Mouse (Mus musculus): Measurements from ENCODE around the gene Agtrap. TPM values are rescaled to one million over a fixed set of nuclear protein-coding genes. Genes with fewer than 3 reads are reported as not detected.
"Not testable (repeated sequence)": the region's sequence is repeated elsewhere in the genome, so short reads cannot be mapped to it uniquely, and the experiment has no call there.

The Agtrap gene
- polyA plus RNA-seq, 1 experiment: 119 TPM

- Histone ChIP-seq H3K4me3 (ENCODE audit: insufficient read depth, low read depth, low read length) (no peak overlapping the region), H3K27ac (ENCODE audit: insufficient read depth, low read depth, low read length) (no peak overlapping the region), H3K4me1 (ENCODE audit: control insufficient read depth, insufficient read depth, low read length) (peaks cover 4% of the 10 kb centered on the region), H3K36me3 (ENCODE audit: control insufficient read depth, insufficient read depth, low read length) (no peaks in the 10 kb centered on the region), H3K27me3 (replicated peaks; ENCODE audit: control insufficient read depth, insufficient read depth, low read length) (no peaks in the 10 kb centered on the region)
- no peak for TF ChIP-seq POLR2A (IDR thresholded peaks at IDR 0.05; ENCODE audit: low read depth, low read length)
- no peak for TF ChIP-seq CTCF (conservative IDR thresholded peaks at IDR 0.05; ENCODE audit: insufficient read depth, insufficient read length, low read depth, low read length)
- WGBS: 83% methylated on average over 13 of the region's 13 CpGs
- DNase-seq: no peak
Observed at GRCm38 (mm10) chr4:148051046-148051776, 36.6 kb downstream of the Agtrap start.

GRCm38 (mm10) chr4:148050396-148050914, 37.4 kb downstream of the Agtrap start:
- not testable (repeated sequence) for H3K4me1 ChIP-seq (ENCODE audit: control insufficient read depth, insufficient read depth, low read length); H3K27me3 ChIP-seq (replicated peaks; ENCODE audit: control insufficient read depth, insufficient read depth, low read length); H3K27ac ChIP-seq (ENCODE audit: insufficient read depth, low read depth, low read length); H3K4me3 ChIP-seq (ENCODE audit: insufficient read depth, low read depth, low read length); H3K36me3 ChIP-seq (ENCODE audit: control insufficient read depth, insufficient read depth, low read length)
- peak; percentile 62 for DNase-seq
- WGBS: 70% methylated on average over 3 of the region's 3 CpGs

GRCm38 (mm10) chr4:148046450-148047031, 41.3 kb downstream of the Agtrap start:
- DNase-seq: peak; percentile 54
- 40% methylated on average over 4 of the region's 4 CpGs for WGBS
- no peak for TF ChIP-seq POLR2A (IDR thresholded peaks at IDR 0.05; ENCODE audit: low read depth, low read length)
- no peak for TF ChIP-seq CTCF (conservative IDR thresholded peaks at IDR 0.05; ENCODE audit: insufficient read depth, insufficient read length, low read depth, low read length)
- H3K36me3 ChIP-seq (ENCODE audit: control insufficient read depth, insufficient read depth, low read length): no peaks in the 10 kb centered on the region; the same call in 1 of the 2 replicates
- no peaks in the 10 kb centered on the region for H3K27me3 ChIP-seq (replicated peaks; ENCODE audit: control insufficient read depth, insufficient read depth, low read length)
- no peak overlapping the region for H3K4me3 ChIP-seq (ENCODE audit: insufficient read depth, low read depth, low read length)
- no peak overlapping the region for H3K27ac ChIP-seq (ENCODE audit: insufficient read depth, low read depth, low read length)
- no peaks in the 10 kb centered on the region; the same call in 1 of the 2 replicates for H3K4me1 ChIP-seq (ENCODE audit: control insufficient read depth, insufficient read depth, low read length)

GRCm38 (mm10) chr4:148044113-148044512, 43.7 kb downstream of the Agtrap start:
- TF ChIP-seq CTCF (conservative IDR thresholded peaks at IDR 0.05; ENCODE audit: insufficient read depth, insufficient read length, low read depth, low read length): no peak
- no peak for TF ChIP-seq POLR2A (IDR thresholded peaks at IDR 0.05; ENCODE audit: low read depth, low read length)
- H3K36me3 ChIP-seq (ENCODE audit: control insufficient read depth, insufficient read depth, low read length): no peaks in the 10 kb centered on the region; the same call in 1 of the 2 replicates
- H3K27ac ChIP-seq (ENCODE audit: insufficient read depth, low read depth, low read length): no peak overlapping the region
- H3K4me3 ChIP-seq (ENCODE audit: insufficient read depth, low read depth, low read length): no peak overlapping the region
- H3K27me3 ChIP-seq (replicated peaks; ENCODE audit: control insufficient read depth, insufficient read depth, low read length): no peaks in the 10 kb centered on the region
- peaks cover 11% of the 10 kb centered on the region for H3K4me1 ChIP-seq (ENCODE audit: control insufficient read depth, insufficient read depth, low read length)
- WGBS: 96% methylated on average over 2 of the region's 2 CpGs
- no peak for DNase-seq

- peaks cover 11% of the 10 kb centered on the region for H3K4me1 ChIP-seq (ENCODE audit: control insufficient read depth, insufficient read depth, low read length)
- not testable (repeated sequence) for H3K27me3 ChIP-seq (replicated peaks; ENCODE audit: control insufficient read depth, insufficient read depth, low read length); DNase-seq; H3K27ac ChIP-seq (ENCODE audit: insufficient read depth, low read depth, low read length); H3K36me3 ChIP-seq (ENCODE audit: control insufficient read depth, insufficient read depth, low read length); H3K4me3 ChIP-seq (ENCODE audit: insufficient read depth, low read depth, low read length)
- WGBS: 74% methylated on average over 7 of the region's 8 CpGs
Observed at GRCm38 (mm10) chr4:148043327-148043726, 44.5 kb downstream of the Agtrap start.

GRCm38 (mm10) chr4:148041611-148042191, 46.1 kb downstream of the Agtrap start:
- no peaks in the 10 kb centered on the region; the same call in 1 of the 2 replicates for H3K36me3 ChIP-seq (ENCODE audit: control insufficient read depth, insufficient read depth, low read length)
- peaks cover 15% of the 10 kb centered on the region for H3K4me1 ChIP-seq (ENCODE audit: control insufficient read depth, insufficient read depth, low read length)
- H3K4me3 ChIP-seq (ENCODE audit: insufficient read depth, low read depth, low read length): peak overlapping the region; percentile 56
- peak overlapping the region; percentile 66 for H3K27ac ChIP-seq (ENCODE audit: insufficient read depth, low read depth, low read length)
- 11% methylated on average over 16 of the region's 16 CpGs for WGBS
- H3K27me3 ChIP-seq (replicated peaks; ENCODE audit: control insufficient read depth, insufficient read depth, low read length): no peaks in the 10 kb centered on the region
- DNase-seq: peak; percentile 59
- TF ChIP-seq CTCF (conservative IDR thresholded peaks at IDR 0.05; ENCODE audit: insufficient read depth, insufficient read length, low read depth, low read length) (no peak), POLR2A (IDR thresholded peaks at IDR 0.05; ENCODE audit: low read depth, low read length) (no peak)

GRCm38 (mm10) chr4:148040933-148041610, 46.8 kb downstream of the Agtrap start:
- H3K36me3 ChIP-seq (ENCODE audit: control insufficient read depth, insufficient read depth, low read length): no peaks in the 10 kb centered on the region; the same call in 1 of the 2 replicates
- WGBS: 5% methylated on average over 19 of the region's 19 CpGs
- peak overlapping the region; percentile 56 for H3K4me3 ChIP-seq (ENCODE audit: insufficient read depth, low read depth, low read length)
- no peaks in the 10 kb centered on the region for H3K27me3 ChIP-seq (replicated peaks; ENCODE audit: control insufficient read depth, insufficient read depth, low read length)
- H3K27ac ChIP-seq (ENCODE audit: insufficient read depth, low read depth, low read length): peak overlapping the region; percentile 66; the same call in 1 of the 2 replicates
- DNase-seq: peak; percentile 89
- peak; percentile 26 for TF ChIP-seq POLR2A (IDR thresholded peaks at IDR 0.05; ENCODE audit: low read depth, low read length)
- no peak for TF ChIP-seq CTCF (conservative IDR thresholded peaks at IDR 0.05; ENCODE audit: insufficient read depth, insufficient read length, low read depth, low read length)
- H3K4me1 ChIP-seq (ENCODE audit: control insufficient read depth, insufficient read depth, low read length): peaks cover 15% of the 10 kb centered on the region
